Mouse (Mus musculus): Measurements from ENCODE around the gene Gm21958. TPM values are rescaled to one million over a fixed set of nuclear protein-coding genes. Genes with fewer than 3 reads are reported as not detected.

Gene Gm21958
- under 1 TPM in 1 of 2 experiments, not detected in 1; 0.11 TPM for polyA plus RNA-seq (2012; fragmentation: generic; extraction: Trizol)

GRCm38 (mm10) chr3:54714253-54714652 lies at the start of gene Gm21958:
TSS of gene Gm21958 (minus strand) at chr3:54714353.

GRCm38 (mm10) chr3:54755145-54756041 lies 41.2 kb upstream of the Gm21958 start, which contains the start of gene Smad9:
TSS of gene Smad9 (plus strand) at chr3:54755582.

DNA sequence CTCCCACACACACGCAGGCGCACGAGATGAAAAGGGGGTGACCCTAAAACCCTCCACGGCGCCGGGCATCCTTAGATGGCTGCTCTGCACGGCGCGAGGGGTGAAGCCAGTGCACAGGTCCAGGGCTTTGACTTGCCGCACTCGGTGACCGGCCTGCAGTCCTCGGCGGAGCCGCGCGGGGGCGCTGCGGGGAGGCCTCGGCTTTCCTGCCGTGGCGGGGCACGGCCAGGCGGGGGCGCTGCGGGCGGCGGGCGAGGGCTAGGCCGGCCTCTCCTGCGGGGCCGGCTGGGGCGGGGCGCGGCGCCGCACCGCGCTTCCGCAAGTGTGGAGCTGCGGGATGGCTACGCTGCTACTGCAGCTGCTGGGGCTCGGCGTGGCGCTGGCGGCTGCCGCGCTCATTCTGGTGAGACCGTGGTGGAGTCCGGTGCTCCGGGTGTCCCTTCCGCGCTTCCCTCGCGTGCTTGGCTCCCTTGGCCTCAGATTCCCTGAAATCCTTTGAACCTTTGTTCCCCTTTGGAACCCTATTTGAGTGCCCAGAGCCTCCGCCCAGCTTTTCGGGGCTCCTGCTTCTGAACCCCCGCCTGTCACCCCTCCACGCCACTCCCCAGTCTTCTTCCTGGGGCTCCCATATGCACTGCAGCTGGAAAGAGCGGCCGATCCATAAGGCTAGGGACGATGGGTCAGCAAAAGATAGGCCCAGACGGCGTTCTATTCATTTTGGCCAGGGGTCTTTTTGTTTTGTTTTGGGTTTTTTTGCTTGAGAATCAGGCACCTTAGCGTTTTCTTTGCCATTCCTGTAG lies 21.3 kb upstream of the Gm21958 start, which contains the start of the genes Exosc8 and Alg5:
Gene Exosc8, minus strand, starts transcription at position 147 of the 800 bp plus-strand sequence.
Gene Alg5, plus strand, starts transcription at position 293 of the 800 bp plus-strand sequence.

GRCm38 (mm10) chr3:54692202-54693055 lies 21.7 kb downstream of the Gm21958 start, which contains the start of gene Supt20:
TSS of gene Supt20 (plus strand) at chr3:54692807.

Other genes with a start within 250 kb of the Gm21958 start
- 10 to 100 TPM in 1 of 2 experiments, 1 to 10 TPM in 1; 1.6 to 13.5 TPM for gene Supt20, start 21.5 kb downstream of the Gm21958 start, polyA plus RNA-seq (2012; fragmentation: generic; extraction: Trizol)
- 10 to 100 TPM; 45.6 to 53.1 TPM for gene Exosc8, start 21.0 kb upstream of the Gm21958 start, polyA plus RNA-seq (2012; fragmentation: generic; extraction: Trizol)
- gene Alg5, start 21.2 kb upstream of the Gm21958 start, polyA plus RNA-seq (2012; fragmentation: generic; extraction: Trizol) = 10 to 100 TPM; 30.0 to 44.2 TPM
- under 1 TPM; 0.49 to 0.96 TPM for gene Smad9, start 41.2 kb upstream of the Gm21958 start, polyA plus RNA-seq (2012; fragmentation: generic; extraction: Trizol)
- gene Rfxap, start 93.4 kb upstream of the Gm21958 start, polyA plus RNA-seq (2012; fragmentation: generic; extraction: Trizol) = 10 to 100 TPM; 16.4 to 20.1 TPM
- gene Sertm1, start 201.5 kb upstream of the Gm21958 start, polyA plus RNA-seq (2012; fragmentation: generic; extraction: Trizol) = not detected